Mouse (Mus musculus): ENCODE measurements around the gene Trak2. TPM values are rescaled to one million over a fixed set of nuclear protein-coding genes. Genes with fewer than 3 reads are reported as not detected.

Gene Trak2
- polyA plus RNA-seq, 1 experiment from 2014 or later: 15.8 TPM

DNA sequence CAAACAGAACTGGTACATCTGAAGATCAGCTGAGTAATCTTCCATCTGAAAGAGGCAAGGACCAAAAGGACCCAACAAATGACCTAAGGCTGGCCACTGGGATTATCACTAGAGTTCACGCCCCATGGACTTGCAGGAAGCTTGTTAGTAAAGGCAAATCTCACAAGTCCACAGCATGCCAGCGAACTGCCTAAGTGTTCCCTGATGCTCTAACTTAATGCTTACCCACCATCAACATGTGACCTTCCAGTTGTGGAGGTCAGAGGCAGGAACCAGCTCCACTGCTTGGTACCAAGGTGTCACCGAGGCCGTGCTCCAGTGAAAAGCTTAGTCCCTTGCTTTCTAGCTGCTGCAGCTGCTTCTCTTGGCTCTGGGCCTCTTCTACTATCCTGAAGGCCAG lies 21.4 kb downstream of the Trak2 start:
- H3K4me1 ChIP-seq (replicated peaks; ENCODE audit: control insufficient read depth, insufficient read depth, low read length): no peaks in the 10 kb centered on the region
- H3K9me3 ChIP-seq (ENCODE audit: control insufficient read depth, low read length): no peaks in the 10 kb centered on the region
- 79% methylated on average over 4 of the region's 4 CpGs for WGBS
- no peak overlapping the region for H3K9ac ChIP-seq (ENCODE audit: low read depth, low read length)
- no peak overlapping the region for H3K4me2 ChIP-seq (replicated peaks; ENCODE audit: low read depth, low read length)
- no peaks in the 10 kb centered on the region for H3K27me3 ChIP-seq (ENCODE audit: control insufficient read depth, insufficient read depth, low read length)
- no peak overlapping the region for H3K27ac ChIP-seq (ENCODE audit: low read depth, low read length)
- no peak for ATAC-seq (ENCODE audit: low FRiP score)
- no peak overlapping the region for H3K4me3 ChIP-seq (ENCODE audit: low read depth, low read length)
- DNase-seq (ENCODE audit: low spot score): no peak
- H3K36me3 ChIP-seq (ENCODE audit: control insufficient read depth, insufficient read depth, low read length): no peaks in the 10 kb centered on the region

DNA sequence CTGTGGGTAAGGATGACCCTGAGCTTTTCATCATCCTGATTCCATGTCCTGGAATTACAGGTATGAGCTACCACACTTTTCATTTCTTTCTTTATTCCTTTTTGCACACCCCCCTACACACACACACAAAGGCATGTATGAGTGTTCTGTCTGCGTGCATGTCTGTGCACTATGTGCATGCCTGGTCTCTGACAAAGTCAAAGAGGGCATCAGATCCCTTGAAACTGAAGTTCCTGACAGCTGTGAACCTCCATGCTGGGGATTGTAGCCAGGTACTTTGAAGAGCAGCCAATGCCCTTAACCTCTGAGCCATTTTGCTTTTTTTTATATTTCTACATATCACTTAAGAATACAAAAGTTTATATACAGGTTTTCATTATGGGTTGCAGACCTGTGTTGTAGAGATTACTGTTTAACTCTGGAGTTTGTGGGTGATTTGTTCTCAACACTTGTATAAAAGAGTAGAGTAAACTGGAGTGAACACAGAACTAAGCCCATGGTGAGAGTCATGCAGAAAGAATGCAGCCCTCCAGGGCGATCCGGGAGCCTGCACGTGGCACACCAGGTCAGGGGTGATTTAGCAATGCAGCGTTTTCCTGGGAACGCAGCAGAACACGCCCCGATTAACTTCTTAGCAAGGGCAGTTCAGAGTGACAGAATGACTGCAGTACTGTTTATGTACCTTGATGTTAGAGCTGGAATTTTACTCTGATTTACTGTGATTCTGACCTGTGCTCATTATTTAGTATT lies 22.2 kb downstream of the Trak2 start:
- no peak for ATAC-seq (ENCODE audit: low FRiP score)
- no peaks in the 10 kb centered on the region for H3K4me1 ChIP-seq (replicated peaks; ENCODE audit: control insufficient read depth, insufficient read depth, low read length)
- H3K9me3 ChIP-seq (ENCODE audit: control insufficient read depth, low read length): no peaks in the 10 kb centered on the region
- no peak overlapping the region for H3K27ac ChIP-seq (ENCODE audit: low read depth, low read length)
- H3K4me2 ChIP-seq (replicated peaks; ENCODE audit: low read depth, low read length): no peak overlapping the region
- no peak overlapping the region for H3K4me3 ChIP-seq (ENCODE audit: low read depth, low read length)
- H3K9ac ChIP-seq (ENCODE audit: low read depth, low read length): no peak overlapping the region
- 43% methylated on average over 8 of the region's 8 CpGs for WGBS
- H3K36me3 ChIP-seq (ENCODE audit: control insufficient read depth, insufficient read depth, low read length): 0 out of 2 replicates have a peak, but pooled peaks cover under 1% of the 10 kb centered on the region
- H3K27me3 ChIP-seq (ENCODE audit: control insufficient read depth, insufficient read depth, low read length): no peaks in the 10 kb centered on the region
- no peak for DNase-seq (ENCODE audit: low spot score)

DNA sequence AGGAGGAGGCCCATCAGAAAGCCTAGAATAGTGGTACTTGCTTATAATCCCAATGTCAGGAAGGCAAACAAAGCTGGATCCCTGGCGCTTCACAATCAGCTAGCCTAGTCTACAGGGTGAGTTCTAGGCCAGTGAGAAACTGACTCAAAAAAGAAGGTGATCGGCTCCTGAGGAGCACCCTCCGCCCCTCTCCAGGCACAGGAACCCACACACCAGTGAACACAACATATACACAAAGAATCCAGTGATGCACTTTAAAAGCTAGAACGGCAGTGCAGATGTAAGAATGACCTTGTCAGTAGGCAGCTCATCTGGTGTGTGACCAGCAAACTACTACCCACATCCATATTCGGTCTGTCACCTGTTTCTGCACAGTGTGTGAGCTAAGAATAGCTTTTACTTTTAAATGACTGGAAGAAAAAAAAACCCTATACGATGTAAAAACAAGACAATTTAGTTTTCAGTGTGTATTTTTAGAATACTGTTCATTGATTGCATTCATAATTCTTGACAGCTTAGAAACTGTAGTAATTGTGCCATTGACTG lies 23.6 kb downstream of the Trak2 start:
- Histone ChIP-seq H3K4me1 (replicated peaks; ENCODE audit: control insufficient read depth, insufficient read depth, low read length) (no peaks in the 10 kb centered on the region), H3K9ac (ENCODE audit: low read depth, low read length) (no peak overlapping the region), H3K36me3 (ENCODE audit: control insufficient read depth, insufficient read depth, low read length) (0 out of 2 replicates have a peak, but pooled peaks cover 3% of the 10 kb centered on the region), H3K27ac (ENCODE audit: low read depth, low read length) (no peak overlapping the region), H3K9me3 (ENCODE audit: control insufficient read depth, low read length) (no peaks in the 10 kb centered on the region), H3K27me3 (ENCODE audit: control insufficient read depth, insufficient read depth, low read length) (no peaks in the 10 kb centered on the region), H3K4me2 (replicated peaks; ENCODE audit: low read depth, low read length) (no peak overlapping the region), H3K4me3 (ENCODE audit: low read depth, low read length) (no peak overlapping the region)
- ATAC-seq (ENCODE audit: low FRiP score): no peak
- WGBS: 89% methylated on average over 6 of the region's 6 CpGs
- no peak for DNase-seq (ENCODE audit: low spot score)

DNA sequence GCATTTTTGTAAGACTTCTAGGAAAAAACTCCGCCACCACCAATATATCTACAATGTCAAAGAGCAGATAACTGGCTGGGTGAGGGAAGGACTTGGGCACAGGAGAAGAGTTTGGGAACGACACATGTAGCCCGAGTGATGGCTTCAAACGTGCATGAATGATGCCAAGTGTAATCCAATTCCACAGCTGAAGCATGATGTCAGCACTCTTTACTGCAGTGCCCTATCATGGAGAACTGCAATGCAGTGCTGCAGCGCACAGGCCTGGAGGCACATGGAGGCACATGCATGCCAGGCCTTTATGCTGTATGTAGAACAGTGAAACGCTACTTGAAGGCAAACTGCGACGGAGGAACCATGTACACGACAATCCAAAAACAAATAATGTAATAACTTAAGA lies 26.5 kb downstream of the Trak2 start:
- ATAC-seq (ENCODE audit: low FRiP score) (no peak), DNase-seq (ENCODE audit: low spot score) (no peak)
- WGBS: 92% methylated on average over 9 of the region's 9 CpGs
- H3K9me3 ChIP-seq (ENCODE audit: control insufficient read depth, low read length): no peaks in the 10 kb centered on the region
- H3K4me3 ChIP-seq (ENCODE audit: low read depth, low read length): no peak overlapping the region
- H3K4me1 ChIP-seq (replicated peaks; ENCODE audit: control insufficient read depth, insufficient read depth, low read length): no peaks in the 10 kb centered on the region
- H3K36me3 ChIP-seq (ENCODE audit: control insufficient read depth, insufficient read depth, low read length): 0 out of 2 replicates have a peak, but pooled peaks cover 3% of the 10 kb centered on the region
- H3K27ac ChIP-seq (ENCODE audit: low read depth, low read length): no peak overlapping the region
- no peak overlapping the region for H3K9ac ChIP-seq (ENCODE audit: low read depth, low read length)
- no peaks in the 10 kb centered on the region for H3K27me3 ChIP-seq (ENCODE audit: control insufficient read depth, insufficient read depth, low read length)
- no peak overlapping the region for H3K4me2 ChIP-seq (replicated peaks; ENCODE audit: low read depth, low read length)

DNA sequence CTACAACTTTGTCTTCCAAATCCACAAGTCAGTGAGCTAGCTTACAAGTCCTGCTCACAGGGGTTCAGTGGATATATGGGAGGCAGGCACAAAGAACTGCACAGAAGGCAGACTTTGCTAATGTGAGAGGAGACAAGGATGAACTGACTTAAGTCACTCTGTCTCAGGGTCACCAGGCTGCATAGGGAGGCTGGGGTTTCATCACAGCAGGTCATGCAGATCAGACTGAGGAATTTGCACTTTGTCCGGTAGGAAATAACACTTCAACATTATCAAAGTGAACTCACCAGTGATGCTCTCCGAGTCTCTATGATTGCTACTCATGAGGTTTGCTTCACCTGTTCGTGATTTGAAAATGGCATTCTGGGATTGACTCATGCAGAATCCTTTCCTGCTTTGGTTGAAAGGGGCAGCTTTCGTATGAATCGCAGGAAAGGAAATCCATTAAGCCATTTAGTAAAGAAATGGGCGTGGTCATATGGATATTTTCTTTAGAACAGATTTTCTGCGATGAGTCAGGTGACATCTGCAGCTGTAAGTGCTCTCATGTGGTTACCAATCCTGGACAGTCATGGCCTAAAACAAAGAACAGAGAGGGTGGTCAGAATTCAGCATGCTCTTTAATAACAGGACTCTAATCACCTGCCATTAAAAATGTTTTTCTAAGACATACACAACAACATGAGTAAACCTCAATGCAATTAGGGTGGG lies 27.1 kb downstream of the Trak2 start:
- no peaks in the 10 kb centered on the region for H3K9me3 ChIP-seq (ENCODE audit: control insufficient read depth, low read length)
- H3K27ac ChIP-seq (ENCODE audit: low read depth, low read length): no peak overlapping the region
- H3K4me1 ChIP-seq (replicated peaks; ENCODE audit: control insufficient read depth, insufficient read depth, low read length): no peaks in the 10 kb centered on the region
- no peaks in the 10 kb centered on the region for H3K27me3 ChIP-seq (ENCODE audit: control insufficient read depth, insufficient read depth, low read length)
- H3K4me2 ChIP-seq (replicated peaks; ENCODE audit: low read depth, low read length): no peak overlapping the region
- H3K36me3 ChIP-seq (ENCODE audit: control insufficient read depth, insufficient read depth, low read length): 0 out of 2 replicates have a peak, but pooled peaks cover 3% of the 10 kb centered on the region
- H3K9ac ChIP-seq (ENCODE audit: low read depth, low read length): no peak overlapping the region
- no peak for ATAC-seq (ENCODE audit: low FRiP score)
- DNase-seq (ENCODE audit: low spot score): no peak
- H3K4me3 ChIP-seq (ENCODE audit: low read depth, low read length): no peak overlapping the region
- WGBS: 92% methylated on average over 7 of the region's 7 CpGs

DNA sequence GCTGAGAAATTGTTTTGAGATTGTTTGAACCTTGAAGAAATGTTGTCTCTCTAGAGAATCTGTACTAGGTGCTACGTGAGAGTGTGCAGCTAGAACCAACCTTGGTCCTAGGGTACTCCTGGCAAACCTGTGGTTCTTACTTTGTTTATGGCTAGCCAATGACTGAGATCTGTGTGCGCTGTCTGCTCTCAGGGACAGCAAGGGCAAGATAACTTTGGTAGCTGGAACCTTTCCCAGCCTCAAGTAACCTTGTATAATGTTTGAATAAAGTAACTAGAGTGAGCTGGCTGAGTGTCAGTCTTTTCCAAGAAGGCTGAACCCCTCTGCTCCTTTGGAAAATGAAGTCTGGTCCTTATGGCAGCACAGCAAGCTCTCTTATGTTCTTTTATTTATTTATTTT lies 27.7 kb downstream of the Trak2 start:
- 94% methylated on average over 2 of the region's 2 CpGs for WGBS
- H3K4me2 ChIP-seq (replicated peaks; ENCODE audit: low read depth, low read length): no peak overlapping the region
- no peaks in the 10 kb centered on the region for H3K27me3 ChIP-seq (ENCODE audit: control insufficient read depth, insufficient read depth, low read length)
- no peak overlapping the region for H3K4me3 ChIP-seq (ENCODE audit: low read depth, low read length)
- H3K36me3 ChIP-seq (ENCODE audit: control insufficient read depth, insufficient read depth, low read length): 0 out of 2 replicates have a peak, but pooled peaks cover 3% of the 10 kb centered on the region
- DNase-seq (ENCODE audit: low spot score) (no peak), ATAC-seq (ENCODE audit: low FRiP score) (no peak)
- no peaks in the 10 kb centered on the region for H3K4me1 ChIP-seq (replicated peaks; ENCODE audit: control insufficient read depth, insufficient read depth, low read length)
- H3K9ac ChIP-seq (ENCODE audit: low read depth, low read length): no peak overlapping the region
- H3K27ac ChIP-seq (ENCODE audit: low read depth, low read length): no peak overlapping the region
- H3K9me3 ChIP-seq (ENCODE audit: control insufficient read depth, low read length): no peaks in the 10 kb centered on the region

DNA sequence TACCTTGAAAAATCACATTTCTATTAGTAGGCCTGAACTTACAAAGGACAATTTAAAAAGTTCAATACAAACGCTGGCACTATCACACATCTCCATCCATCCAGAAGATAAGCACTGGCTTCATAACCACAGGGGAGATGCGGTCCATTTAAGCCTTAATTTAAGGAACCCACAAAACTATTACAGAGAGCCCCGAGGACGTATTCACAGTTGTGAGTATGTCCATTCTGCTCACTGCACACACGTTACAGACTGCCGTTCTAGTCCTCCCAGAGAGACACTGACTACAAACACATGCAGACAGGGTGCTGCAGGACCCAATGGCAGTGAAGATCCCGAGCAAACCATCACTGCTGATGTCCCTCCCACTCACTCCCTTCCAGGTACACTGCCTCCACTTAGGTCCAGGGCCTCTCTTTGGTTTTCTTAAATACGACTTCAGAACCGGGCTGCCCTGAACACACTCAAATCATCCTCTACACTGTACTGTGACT lies 35.6 kb downstream of the Trak2 start:
- Histone ChIP-seq H3K4me3 (ENCODE audit: low read depth, low read length) (no peak overlapping the region), H3K9me3 (ENCODE audit: control insufficient read depth, low read length) (no peaks in the 10 kb centered on the region), H3K4me2 (replicated peaks; ENCODE audit: low read depth, low read length) (no peak overlapping the region), H3K27me3 (ENCODE audit: control insufficient read depth, insufficient read depth, low read length) (no peaks in the 10 kb centered on the region), H3K9ac (ENCODE audit: low read depth, low read length) (no peak overlapping the region), H3K27ac (ENCODE audit: low read depth, low read length) (no peak overlapping the region), H3K36me3 (ENCODE audit: control insufficient read depth, insufficient read depth, low read length) (no peaks in the 10 kb centered on the region), H3K4me1 (replicated peaks; ENCODE audit: control insufficient read depth, insufficient read depth, low read length) (no peaks in the 10 kb centered on the region)
- ATAC-seq (ENCODE audit: low FRiP score): no peak
- DNase-seq (ENCODE audit: low spot score): no peak
- WGBS: 95% methylated on average over 9 of the region's 9 CpGs

DNA sequence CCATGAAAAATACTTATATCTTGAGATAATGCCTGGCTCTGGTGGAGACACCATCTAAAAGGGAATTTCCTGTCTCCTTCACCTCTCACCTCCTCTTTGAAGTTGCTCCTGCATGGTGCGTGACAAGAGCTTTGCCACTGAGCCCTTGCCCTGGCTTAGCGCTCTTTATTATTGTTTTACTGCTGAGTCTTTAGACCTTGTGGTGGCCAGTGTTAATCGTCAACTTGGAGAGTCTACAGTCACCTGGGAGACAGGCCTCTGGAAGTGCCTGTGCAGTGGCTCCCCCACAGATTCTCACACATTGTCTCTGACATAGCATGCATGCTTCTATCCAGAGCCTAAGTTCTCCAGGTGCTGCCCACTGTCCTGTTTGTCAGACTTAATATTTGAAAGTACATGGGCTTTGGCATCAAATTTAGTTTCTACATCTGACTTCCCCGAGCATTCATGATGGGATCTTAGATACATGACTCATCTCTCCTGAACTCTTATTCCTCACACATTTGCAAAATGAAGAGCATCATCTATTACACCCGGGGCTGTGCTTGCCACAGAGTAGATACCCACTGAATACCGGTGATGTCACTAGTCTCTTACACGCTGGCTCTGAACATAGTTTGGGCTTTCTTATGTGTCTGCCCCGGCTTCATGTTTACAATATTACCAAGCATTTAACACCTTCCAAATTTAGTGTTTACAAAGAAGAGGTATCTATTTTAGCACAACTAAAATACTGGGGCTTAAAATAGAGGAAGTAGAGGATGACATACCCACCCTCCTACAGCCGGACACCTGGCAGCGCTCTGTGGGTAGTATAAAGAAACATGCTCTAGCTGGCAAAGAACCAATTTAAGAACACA lies 36.3 kb downstream of the Trak2 start:
- H3K9ac ChIP-seq (ENCODE audit: low read depth, low read length): no peak overlapping the region
- DNase-seq (ENCODE audit: low spot score) (no peak), ATAC-seq (ENCODE audit: low FRiP score) (no peak)
- 92% methylated on average over 10 of the region's 10 CpGs for WGBS
- no peaks in the 10 kb centered on the region for H3K27me3 ChIP-seq (ENCODE audit: control insufficient read depth, insufficient read depth, low read length)
- H3K4me1 ChIP-seq (replicated peaks; ENCODE audit: control insufficient read depth, insufficient read depth, low read length): no peaks in the 10 kb centered on the region
- no peaks in the 10 kb centered on the region for H3K9me3 ChIP-seq (ENCODE audit: control insufficient read depth, low read length)
- H3K27ac ChIP-seq (ENCODE audit: low read depth, low read length): no peak overlapping the region
- no peak overlapping the region for H3K4me2 ChIP-seq (replicated peaks; ENCODE audit: low read depth, low read length)
- H3K36me3 ChIP-seq (ENCODE audit: control insufficient read depth, insufficient read depth, low read length): no peaks in the 10 kb centered on the region
- no peak overlapping the region for H3K4me3 ChIP-seq (ENCODE audit: low read depth, low read length)

All from hindbrain, embryonic 11.5 days (tissue).